Mouse (Mus musculus) testis, adult 2 months (tissue): ENCODE data around the gene Ccnyl1.

Source experiments
- CTCF ChIP-seq: fragments of 200-500 bp; IDR thresholded peaks from 2 replicates; pipeline ENCODE4 v1.5.1; 2012; ENCODE audit warnings: low read depth, mild to moderate bottlenecking, inconsistent platforms, low read length, moderate library complexity; ENCODE audit not compliant: control insufficient read depth, insufficient read depth, insufficient replicate concordance
- POLR2A ChIP-seq: fragments of 200-500 bp; IDR thresholded peaks from 2 replicates; pipeline ENCODE4 v1.6.1; 2012; ENCODE audit warnings: low read depth, mild to moderate bottlenecking, inconsistent platforms, low read length, moderate library complexity; ENCODE audit not compliant: control insufficient read depth

DNA sequence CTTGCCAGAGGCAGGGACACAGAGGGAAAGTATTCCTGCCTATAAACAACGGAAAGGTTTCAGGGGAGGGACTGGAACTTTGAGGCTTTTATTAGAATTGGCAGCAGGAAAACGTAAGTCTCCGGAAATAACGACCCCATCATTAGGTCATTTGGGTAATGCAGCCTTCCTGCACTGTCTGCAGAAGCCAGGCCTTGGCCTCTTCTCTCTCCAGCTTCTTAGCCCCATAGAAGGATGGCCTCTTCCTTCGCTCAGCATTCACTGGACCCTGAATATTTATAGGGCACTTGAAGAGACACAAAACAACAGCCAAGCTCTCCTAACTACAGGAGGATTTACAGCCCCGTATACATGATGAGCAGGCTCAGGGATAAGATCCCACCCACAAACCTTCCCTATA lies 79.9 kb downstream of the Ccnyl1 start:
- TF ChIP-seq CTCF = no peak
- TF ChIP-seq POLR2A = no peak
